Mouse (Mus musculus): ENCODE results near the gene Ube2m. TPM values are rescaled to one million over a fixed set of nuclear protein-coding genes. Genes with fewer than 3 reads are reported as not detected.

Gene Ube2m
- polyA plus RNA-seq, 1 experiment from 2014 or later, result 199 TPM

GRCm38 (mm10) chr7:13053001-13053400 is 14.9 kb upstream of the Ube2m start:
- no peak for DNase-seq (ENCODE audit: low spot score)
- no peak for ATAC-seq (ENCODE audit: insufficient number of reproducible peaks, low FRiP score, low TSS enrichment, low read depth)
- WGBS, result 89% methylated on average over 13 of the region's 13 CpGs
- Histone ChIP-seq H3K4me2 (ENCODE audit: low read depth, severe bottlenecking) (no peak overlapping the region), H3K27me3 (ENCODE audit: control insufficient read depth, insufficient read depth, low read length) (no peaks in the 10 kb centered on the region), H3K4me1 (ENCODE audit: control insufficient read depth, insufficient read depth, low read length) (no peaks in the 10 kb centered on the region), H3K27ac (replicated peaks; ENCODE audit: low read depth, low read length) (no peak overlapping the region), H3K9me3 (ENCODE audit: control insufficient read depth, low read length) (no peaks in the 10 kb centered on the region), H3K9ac (ENCODE audit: low read length) (no peak overlapping the region), H3K36me3 (ENCODE audit: control insufficient read depth, insufficient read depth, low read length) (no peaks in the 10 kb centered on the region), H3K4me3 (ENCODE audit: low read depth, low read length) (no peak overlapping the region)

GRCm38 (mm10) chr7:13046084-13046483 is 8.0 kb upstream of the Ube2m start:
- peak; percentile 73 for DNase-seq (ENCODE audit: low spot score)
- Histone ChIP-seq H3K4me3 (ENCODE audit: low read depth, low read length) (no peak overlapping the region), H3K36me3 (ENCODE audit: control insufficient read depth, insufficient read depth, low read length) (no peaks in the 10 kb centered on the region), H3K27ac (replicated peaks; ENCODE audit: low read depth, low read length) (no peak overlapping the region), H3K9me3 (ENCODE audit: control insufficient read depth, low read length) (peaks cover 12% of the 10 kb centered on the region; the same call in 1 of the 2 replicates), H3K4me1 (ENCODE audit: control insufficient read depth, insufficient read depth, low read length) (no peaks in the 10 kb centered on the region), H3K4me2 (ENCODE audit: low read depth, severe bottlenecking) (no peak overlapping the region), H3K9ac (ENCODE audit: low read length) (no peak overlapping the region), H3K27me3 (ENCODE audit: control insufficient read depth, insufficient read depth, low read length) (peaks cover 36% of the 10 kb centered on the region)
- 17% methylated on average over 2 of the region's 2 CpGs for WGBS
- ATAC-seq (ENCODE audit: insufficient number of reproducible peaks, low FRiP score, low TSS enrichment, low read depth), result peak; percentile 47; the same call in 1 of the 2 replicates

- peak overlapping the region; percentile 47 for H3K4me3 ChIP-seq (ENCODE audit: low read depth, low read length)
- H3K4me1 ChIP-seq (ENCODE audit: control insufficient read depth, insufficient read depth, low read length), result no peaks in the 10 kb centered on the region
- peaks cover 36% of the 10 kb centered on the region for H3K27me3 ChIP-seq (ENCODE audit: control insufficient read depth, insufficient read depth, low read length)
- 3% methylated on average over 23 of the region's 23 CpGs for WGBS
- H3K4me2 ChIP-seq (ENCODE audit: low read depth, severe bottlenecking), result peak overlapping the region; percentile 88
- H3K36me3 ChIP-seq (ENCODE audit: control insufficient read depth, insufficient read depth, low read length), result no peaks in the 10 kb centered on the region
- H3K9me3 ChIP-seq (ENCODE audit: control insufficient read depth, low read length), result peaks cover 12% of the 10 kb centered on the region; the same call in 1 of the 2 replicates
- ATAC-seq (ENCODE audit: insufficient number of reproducible peaks, low FRiP score, low TSS enrichment, low read depth) (peak; percentile 5; the same call in 1 of the 2 replicates), DNase-seq (ENCODE audit: low spot score) (no peak)
- peak overlapping the region; percentile 69 for H3K9ac ChIP-seq (ENCODE audit: low read length)
- no peak overlapping the region for H3K27ac ChIP-seq (replicated peaks; ENCODE audit: low read depth, low read length)
These were observed 6.2 kb upstream of the Ube2m start for GRCm38 (mm10) chr7:13044254-13044625.

DNA sequence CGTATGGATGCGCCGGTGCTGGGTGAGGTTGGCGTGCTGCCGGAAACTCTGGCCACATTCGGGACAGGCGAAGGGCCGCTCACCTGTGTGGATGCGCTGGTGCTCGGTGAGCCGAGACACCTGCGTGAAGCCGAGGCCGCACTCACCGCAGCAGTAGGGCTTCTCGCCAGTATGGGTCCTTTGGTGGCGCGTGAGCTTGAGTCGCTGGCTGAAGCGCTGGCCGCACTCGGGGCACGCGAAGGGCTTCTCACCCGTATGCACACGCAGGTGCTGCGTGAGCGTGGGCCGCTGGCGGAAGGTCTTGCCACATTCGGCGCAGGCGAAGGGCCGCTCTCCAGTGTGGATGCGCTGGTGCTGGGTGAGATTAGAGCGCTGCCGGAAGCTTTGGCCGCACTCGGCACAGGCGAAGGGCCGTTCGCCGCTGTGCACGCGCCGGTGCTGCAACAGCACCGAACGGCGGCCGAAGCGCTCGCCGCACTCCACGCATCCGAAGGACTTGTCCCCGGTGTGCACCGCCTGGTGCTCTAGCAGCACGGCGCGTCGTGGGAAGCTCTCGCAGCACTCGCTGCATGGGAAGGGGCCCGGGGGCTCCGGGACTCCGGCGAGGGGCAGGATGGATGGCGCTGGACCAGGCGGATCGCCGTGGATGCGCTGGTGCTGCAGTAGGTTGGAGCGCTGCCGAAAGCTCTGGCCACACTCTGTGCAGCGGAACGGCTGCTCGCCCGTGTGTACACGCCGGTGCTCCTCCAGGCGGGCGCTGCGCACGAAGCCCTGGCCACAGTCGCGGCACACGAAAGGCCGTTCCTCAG is 5.6 kb upstream of the Ube2m start:
- ATAC-seq (ENCODE audit: insufficient number of reproducible peaks, low FRiP score, low TSS enrichment, low read depth) (peak; percentile 20; the same call in 1 of the 2 replicates), DNase-seq (ENCODE audit: low spot score) (peak; percentile 63)
- H3K27ac ChIP-seq (replicated peaks; ENCODE audit: low read depth, low read length), result 0 out of 2 replicates have a peak overlapping the region, but pooled peaks have one; percentile 6
- H3K9ac ChIP-seq (ENCODE audit: low read length), result peak overlapping the region; percentile 69
- peak overlapping the region; percentile 47 for H3K4me3 ChIP-seq (ENCODE audit: low read depth, low read length)
- H3K4me2 ChIP-seq (ENCODE audit: low read depth, severe bottlenecking), result peak overlapping the region; percentile 88
- peaks cover 36% of the 10 kb centered on the region for H3K27me3 ChIP-seq (ENCODE audit: control insufficient read depth, insufficient read depth, low read length)
- peaks cover 12% of the 10 kb centered on the region; the same call in 1 of the 2 replicates for H3K9me3 ChIP-seq (ENCODE audit: control insufficient read depth, low read length)
- H3K4me1 ChIP-seq (ENCODE audit: control insufficient read depth, insufficient read depth, low read length), result no peaks in the 10 kb centered on the region; the same call in 1 of the 2 replicates
- 4% methylated on average over 88 of the region's 88 CpGs for WGBS
- H3K36me3 ChIP-seq (ENCODE audit: control insufficient read depth, insufficient read depth, low read length), result no peaks in the 10 kb centered on the region

- no peaks in the 10 kb centered on the region; the same call in 1 of the 2 replicates for H3K4me1 ChIP-seq (ENCODE audit: control insufficient read depth, insufficient read depth, low read length)
- 31% methylated on average over 16 of the region's 16 CpGs for WGBS
- H3K9ac ChIP-seq (ENCODE audit: low read length), result no peak overlapping the region
- H3K27ac ChIP-seq (replicated peaks; ENCODE audit: low read depth, low read length), result no peak overlapping the region
- H3K27me3 ChIP-seq (ENCODE audit: control insufficient read depth, insufficient read depth, low read length), result peaks cover 36% of the 10 kb centered on the region
- DNase-seq (ENCODE audit: low spot score), result no peak
- peak overlapping the region; percentile 47 for H3K4me3 ChIP-seq (ENCODE audit: low read depth, low read length)
- no peak for ATAC-seq (ENCODE audit: insufficient number of reproducible peaks, low FRiP score, low TSS enrichment, low read depth)
- peaks cover 12% of the 10 kb centered on the region; the same call in 1 of the 2 replicates for H3K9me3 ChIP-seq (ENCODE audit: control insufficient read depth, low read length)
- no peaks in the 10 kb centered on the region for H3K36me3 ChIP-seq (ENCODE audit: control insufficient read depth, insufficient read depth, low read length)
- H3K4me2 ChIP-seq (ENCODE audit: low read depth, severe bottlenecking), result peak overlapping the region; percentile 88; the same call in 1 of the 2 replicates
These were observed 5.0 kb upstream of the Ube2m start for GRCm38 (mm10) chr7:13043120-13043444.

- 75% methylated on average over 6 of the region's 6 CpGs for WGBS
- Histone ChIP-seq H3K9me3 (ENCODE audit: control insufficient read depth, low read length) (peaks cover 12% of the 10 kb centered on the region; the same call in 1 of the 2 replicates), H3K27me3 (ENCODE audit: control insufficient read depth, insufficient read depth, low read length) (peaks cover 36% of the 10 kb centered on the region), H3K4me1 (ENCODE audit: control insufficient read depth, insufficient read depth, low read length) (no peaks in the 10 kb centered on the region; the same call in 1 of the 2 replicates), H3K9ac (ENCODE audit: low read length) (no peak overlapping the region), H3K4me2 (ENCODE audit: low read depth, severe bottlenecking) (no peak overlapping the region), H3K36me3 (ENCODE audit: control insufficient read depth, insufficient read depth, low read length) (no peaks in the 10 kb centered on the region), H3K4me3 (ENCODE audit: low read depth, low read length) (no peak overlapping the region), H3K27ac (replicated peaks; ENCODE audit: low read depth, low read length) (no peak overlapping the region)
- ATAC-seq (ENCODE audit: insufficient number of reproducible peaks, low FRiP score, low TSS enrichment, low read depth) (no peak), DNase-seq (ENCODE audit: low spot score) (peak; percentile 21)
These were observed 4.4 kb upstream of the Ube2m start for GRCm38 (mm10) chr7:13042511-13042910.

DNA sequence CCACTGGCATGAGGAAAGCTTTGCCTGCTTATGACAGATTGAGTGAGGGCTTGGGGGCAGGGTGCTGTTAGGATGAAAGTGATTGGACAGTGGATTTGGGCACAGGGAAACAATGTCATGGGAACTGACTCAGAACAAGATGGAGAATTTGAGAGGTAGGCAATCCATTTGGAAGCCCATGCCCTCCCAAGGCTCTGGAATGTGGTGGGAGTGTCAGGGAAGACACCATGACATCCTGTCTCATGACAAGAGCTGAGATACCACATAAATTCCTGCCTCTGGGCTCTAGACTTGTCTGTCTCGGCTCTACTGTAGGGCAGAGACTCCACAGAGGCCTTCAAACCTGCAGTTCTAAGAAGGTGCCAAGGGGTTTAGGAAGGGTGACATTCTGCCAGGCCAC is 3.2 kb upstream of the Ube2m start:
- no peaks in the 10 kb centered on the region for H3K36me3 ChIP-seq (ENCODE audit: control insufficient read depth, insufficient read depth, low read length)
- peaks cover 36% of the 10 kb centered on the region for H3K27me3 ChIP-seq (ENCODE audit: control insufficient read depth, insufficient read depth, low read length)
- H3K9me3 ChIP-seq (ENCODE audit: control insufficient read depth, low read length), result peaks cover 12% of the 10 kb centered on the region; the same call in 1 of the 2 replicates
- WGBS, result 57% methylated on average over 1 of the region's 1 CpGs
- peaks cover 3% of the 10 kb centered on the region for H3K4me1 ChIP-seq (ENCODE audit: control insufficient read depth, insufficient read depth, low read length)
- H3K4me2 ChIP-seq (ENCODE audit: low read depth, severe bottlenecking), result no peak overlapping the region
- H3K9ac ChIP-seq (ENCODE audit: low read length), result no peak overlapping the region
- no peak overlapping the region for H3K4me3 ChIP-seq (ENCODE audit: low read depth, low read length)
- no peak for ATAC-seq (ENCODE audit: insufficient number of reproducible peaks, low FRiP score, low TSS enrichment, low read depth)
- no peak overlapping the region for H3K27ac ChIP-seq (replicated peaks; ENCODE audit: low read depth, low read length)
- DNase-seq (ENCODE audit: low spot score), result peak; percentile 18

- peak overlapping the region; percentile 74; the same call in 1 of the 2 replicates for H3K4me3 ChIP-seq (ENCODE audit: low read depth, low read length)
- no peak overlapping the region; the same call in 1 of the 2 replicates for H3K9ac ChIP-seq (ENCODE audit: low read length)
- peak overlapping the region; percentile 79; the same call in 1 of the 2 replicates for H3K4me2 ChIP-seq (ENCODE audit: low read depth, severe bottlenecking)
- H3K27ac ChIP-seq (replicated peaks; ENCODE audit: low read depth, low read length), result no peak overlapping the region
- H3K27me3 ChIP-seq (ENCODE audit: control insufficient read depth, insufficient read depth, low read length), result peaks cover 25% of the 10 kb centered on the region
- H3K4me1 ChIP-seq (ENCODE audit: control insufficient read depth, insufficient read depth, low read length), result peaks cover 7% of the 10 kb centered on the region
- DNase-seq (ENCODE audit: low spot score) (no peak), ATAC-seq (ENCODE audit: insufficient number of reproducible peaks, low FRiP score, low TSS enrichment, low read depth) (no peak)
- 89% methylated on average over 1 of the region's 1 CpGs for WGBS
- peaks cover 12% of the 10 kb centered on the region; the same call in 1 of the 2 replicates for H3K9me3 ChIP-seq (ENCODE audit: control insufficient read depth, low read length)
- peaks cover 10% of the 10 kb centered on the region; the same call in 1 of the 2 replicates for H3K36me3 ChIP-seq (ENCODE audit: control insufficient read depth, insufficient read depth, low read length)
These were observed 1.1 kb upstream of the Ube2m start for GRCm38 (mm10) chr7:13039181-13039580.

All from limb, embryonic 11.5 days (tissue).